Mouse (Mus musculus) naive thymus-derived CD4-positive, alpha-beta T cell, adult 5 months (primary cell): ENCODE data around the gene Olfr584. TPM values are rescaled to one million over a fixed set of nuclear protein-coding genes. Genes with fewer than 3 reads are reported as not detected.

Experiments used
- polyA plus RNA-seq: library from polyadenylated mRNA; unstranded; fragments of 100-300 nt; shearing (Covaris generic); gene quantifications from one replicate; pipeline ENCODE4 v1.2.1, GENCODE M21; 2017

The Olfr584 gene
- polyA plus RNA-seq = not detected

DNA sequence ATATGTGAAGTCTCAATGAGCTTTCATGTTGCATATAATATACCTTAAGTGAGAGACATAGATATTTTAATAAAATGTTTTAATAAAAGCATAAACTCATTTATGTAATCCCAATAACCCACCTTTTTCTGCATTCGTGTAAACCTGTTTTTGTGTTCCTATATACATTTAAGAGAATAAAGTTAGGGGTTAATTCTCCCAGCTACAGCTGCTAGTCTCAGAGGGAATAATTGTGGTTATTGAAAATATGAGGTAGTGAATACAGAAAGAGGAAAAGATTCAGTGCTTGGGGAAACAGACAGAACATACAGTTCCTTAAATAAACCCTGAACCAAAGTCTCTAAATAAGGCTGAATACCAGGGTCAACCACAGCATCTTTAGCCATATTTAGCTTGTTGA, at the start of gene Olfr584:
Olfr584 (plus strand) TSS at position 301 of the 400 bp plus-strand sequence.

DNA sequence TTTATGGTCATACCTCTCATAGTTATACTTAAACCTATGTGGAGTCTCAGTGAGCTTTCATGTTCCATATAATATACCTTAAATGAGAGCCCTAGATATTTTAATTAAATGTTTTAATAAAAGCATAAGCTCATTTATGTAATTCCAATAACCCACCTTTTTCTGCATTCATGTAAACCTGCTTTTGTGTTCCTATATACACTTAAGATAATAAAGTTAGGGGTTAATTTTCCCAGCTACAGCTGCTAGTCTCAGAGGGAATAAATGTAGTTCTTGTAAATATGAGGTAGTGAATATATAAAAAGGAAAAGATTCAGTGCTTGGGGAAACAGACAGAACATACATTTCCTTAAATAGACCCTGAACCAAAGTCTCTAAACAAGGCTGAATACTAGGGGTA, 44.0 kb upstream of the Olfr584 start, which contains the start of gene Olfr582:
Olfr582 (plus strand) TSS at position 301 of the 400 bp plus-strand sequence.

DNA sequence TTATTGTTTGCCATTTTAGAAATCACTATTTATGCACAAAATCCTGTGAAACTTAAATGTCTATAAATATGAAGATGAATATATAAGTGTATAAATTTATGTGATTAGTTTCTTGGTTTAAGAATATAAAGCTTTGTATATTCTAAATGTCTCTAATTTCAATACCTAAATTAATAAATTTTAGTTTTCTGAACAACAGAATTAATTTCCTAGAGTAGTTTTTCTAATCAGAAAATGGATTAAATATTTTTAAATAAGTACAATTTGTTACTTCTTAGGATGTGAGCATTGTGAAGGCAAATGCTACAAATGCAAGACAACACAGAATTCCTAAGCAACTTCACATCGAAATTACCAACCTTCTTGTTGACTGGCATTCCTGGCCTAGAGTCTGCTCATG, 30.7 kb upstream of the Olfr584 start, which contains the start of gene Olfr583:
Olfr583 (plus strand) TSS at position 301 of the 400 bp plus-strand sequence.

DNA sequence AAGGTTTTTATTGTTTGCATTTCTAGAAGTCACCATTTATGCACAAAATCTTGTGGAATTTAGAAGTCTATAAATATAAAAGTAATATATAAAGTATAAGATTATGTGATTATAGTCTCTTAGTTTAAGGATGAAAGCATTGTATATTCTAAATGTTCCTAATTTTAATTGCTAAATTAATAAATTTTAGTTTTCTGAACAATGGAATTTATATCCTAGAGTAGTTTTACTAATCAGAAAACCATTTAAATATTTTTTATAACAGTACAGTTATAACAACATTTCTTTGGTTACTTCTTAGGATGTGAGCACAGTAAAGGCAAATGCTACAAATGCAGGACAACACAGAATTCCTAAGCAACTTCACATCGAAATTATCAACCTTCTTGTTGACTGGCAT, 15.7 kb downstream of the Olfr584 start, which contains the start of gene Olfr585:
Olfr585 (plus strand) TSS at position 301 of the 400 bp plus-strand sequence.

DNA sequence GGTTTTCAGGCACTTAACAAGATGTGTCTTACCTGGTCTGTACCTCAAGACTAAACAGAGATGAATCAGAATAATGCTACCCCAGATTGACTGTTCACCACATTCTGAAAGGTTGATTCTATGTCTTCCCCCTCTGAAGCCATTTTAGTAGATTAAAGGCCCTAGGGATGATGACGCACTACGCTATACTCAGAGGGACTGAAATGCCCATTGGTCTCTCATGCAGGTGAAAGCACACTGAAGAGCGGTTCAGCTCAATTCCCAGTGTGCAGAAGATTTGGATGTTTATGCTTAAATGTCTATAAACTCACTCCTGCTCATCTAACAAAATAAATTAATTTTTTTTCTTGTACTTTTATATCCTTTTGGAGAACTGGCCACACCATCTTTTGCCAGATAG, 43.9 kb downstream of the Olfr584 start, which contains the start of gene Olfr586:
Olfr586 (minus strand) TSS at position 101 of the 400 bp plus-strand sequence.

Other genes with a start within 250 kb of the Olfr584 start
- not detected for gene Olfr566, start 223.1 kb upstream of the Olfr584 start, polyA plus RNA-seq
- gene Olfr568, start 204.8 kb upstream of the Olfr584 start, polyA plus RNA-seq = 0.37 TPM
- not detected for gene Olfr569, start 191.0 kb upstream of the Olfr584 start, polyA plus RNA-seq
- not detected for gene Olfr570, start 187.3 kb upstream of the Olfr584 start, polyA plus RNA-seq
- gene Olfr571, start 164.3 kb upstream of the Olfr584 start, polyA plus RNA-seq = not detected
- not detected for gene Olfr572, start 157.5 kb upstream of the Olfr584 start, polyA plus RNA-seq
- 0.66 TPM for gene Olfr573-ps1, start 139.3 kb upstream of the Olfr584 start, polyA plus RNA-seq
- gene Olfr574, start 133.4 kb upstream of the Olfr584 start, polyA plus RNA-seq = not detected
- gene Olfr575, start 123.1 kb upstream of the Olfr584 start, polyA plus RNA-seq = not detected
- gene Olfr576, start 119.2 kb upstream of the Olfr584 start, polyA plus RNA-seq = not detected
- not detected for gene Olfr577, start 105.9 kb upstream of the Olfr584 start, polyA plus RNA-seq
- not detected for gene Olfr578, start 92.6 kb upstream of the Olfr584 start, polyA plus RNA-seq
- gene Olfr582, start 43.9 kb upstream of the Olfr584 start, polyA plus RNA-seq = not detected
- not detected for gene Olfr583, start 30.6 kb upstream of the Olfr584 start, polyA plus RNA-seq
- not detected for gene Olfr585, start 15.8 kb downstream of the Olfr584 start, polyA plus RNA-seq
- not detected for gene Olfr586, start 43.8 kb downstream of the Olfr584 start, polyA plus RNA-seq
- gene Olfr588-ps1, start 59.0 kb downstream of the Olfr584 start, polyA plus RNA-seq = 0.12 TPM
- not detected for gene Olfr589, start 74.5 kb downstream of the Olfr584 start, polyA plus RNA-seq
- not detected for gene Olfr591, start 96.5 kb downstream of the Olfr584 start, polyA plus RNA-seq
- gene Olfr592, start 102.9 kb downstream of the Olfr584 start, polyA plus RNA-seq = not detected
- not detected for gene Olfr593, start 130.0 kb downstream of the Olfr584 start, polyA plus RNA-seq
- gene Olfr594, start 135.1 kb downstream of the Olfr584 start, polyA plus RNA-seq = 0.21 TPM
- not detected for gene Usp17ld, start 170.6 kb downstream of the Olfr584 start, polyA plus RNA-seq
- gene Olfr596, start 223.8 kb downstream of the Olfr584 start, polyA plus RNA-seq = not detected
- gene Olfr597, start 234.4 kb downstream of the Olfr584 start, polyA plus RNA-seq = 0.25 TPM
- not detected for gene Olfr598, start 241.7 kb downstream of the Olfr584 start, polyA plus RNA-seq